Mouse (Mus musculus) brain, embryonic 14.5 days (tissue): ENCODE data around the gene Adh6a. TPM values are rescaled to one million over a fixed set of nuclear protein-coding genes. Genes with fewer than 3 reads are reported as not detected.
"Not testable (repeated sequence)": the region's sequence is repeated elsewhere in the genome, so short reads cannot be mapped to it uniquely, and the experiment has no call there.

ENCODE experiments used
- DNase-seq: peaks from one replicate; pipeline ENCODE4 v3.0.0-alpha.2; 2011; ENCODE audit warnings: low read depth
- CTCF ChIP-seq: fragments of 200-500 bp; IDR thresholded peaks from 2 replicates; pipeline ENCODE4 v1.5.1; 2012; ENCODE audit warnings: inconsistent platforms, mild to moderate bottlenecking, moderate library complexity, borderline replicate concordance; ENCODE audit not compliant: insufficient read depth, insufficient read length; ENCODE audit errors: extremely low read depth
- POLR2A ChIP-seq: fragments of 200-500 bp; IDR thresholded peaks from 2 replicates; pipeline ENCODE4 v1.6.1; 2012; ENCODE audit warnings: mild to moderate bottlenecking, inconsistent platforms, borderline replicate concordance; ENCODE audit not compliant: poor library complexity, insufficient read depth, insufficient read length, severe bottlenecking; ENCODE audit errors: extremely low read depth
- polyA plus RNA-seq: library from polyadenylated mRNA; depleted of rRNA; stranded (reverse); fragments of >200 nt; gene quantifications from 2 replicates; pipeline ENCODE4 v1.2.3, GENCODE M21; 2012; rRNA removed

Adh6a gene
- polyA plus RNA-seq, 1 experiment = not detected

GRCm38 (mm10) chr3:138336104-138336754 is 23.1 kb downstream of the Adh6a start:
- no peak for TF ChIP-seq POLR2A
- no peak for TF ChIP-seq CTCF
- no peak for DNase-seq

- TF ChIP-seq CTCF (no peak), POLR2A (no peak)
- DNase-seq = no peak
Measured at GRCm38 (mm10) chr3:138341471-138341870, 28.4 kb downstream of the Adh6a start, which contains the start of gene Adh6b. Gene Adh6b (plus strand): TSS chr3:138341775.

- no peak for TF ChIP-seq POLR2A
- DNase-seq = peak; percentile 9
Measured at GRCm38 (mm10) chr3:138347041-138347440, 34.0 kb downstream of the Adh6a start.

- TF ChIP-seq POLR2A (no peak), CTCF (no peak)
Measured at GRCm38 (mm10) chr3:138352012-138352809, 39.1 kb downstream of the Adh6a start.

GRCm38 (mm10) chr3:138358856-138359255 is 45.8 kb downstream of the Adh6a start:
- no peak for DNase-seq
- TF ChIP-seq POLR2A = no peak
- no peak for TF ChIP-seq CTCF

More at GRCm38 (mm10) chr3:138352012-138352809, 39.1 kb downstream of the Adh6a start:
- no peak for DNase-seq

GRCm38 (mm10) chr3:138360721-138361120 is 47.6 kb downstream of the Adh6a start:
- TF ChIP-seq POLR2A = no peak
- TF ChIP-seq CTCF = no peak
- no peak for DNase-seq

GRCm38 (mm10) chr3:138362920-138363319 is 49.8 kb downstream of the Adh6a start:
- no peak for DNase-seq

GRCm38 (mm10) chr3:138366181-138366580 is 53.1 kb downstream of the Adh6a start:
- DNase-seq = no peak
- TF ChIP-seq CTCF (no peak), POLR2A (no peak)

More at GRCm38 (mm10) chr3:138362920-138363319, 49.8 kb downstream of the Adh6a start:
- TF ChIP-seq POLR2A (no peak), CTCF (no peak)

- DNase-seq = no peak
- TF ChIP-seq CTCF (no peak), POLR2A (no peak)
Measured at GRCm38 (mm10) chr3:138369546-138369945, 56.5 kb downstream of the Adh6a start.

GRCm38 (mm10) chr3:138370289-138370688 is 57.2 kb downstream of the Adh6a start:
- not testable (repeated sequence) for DNase-seq

- DNase-seq = no peak
- TF ChIP-seq CTCF (no peak), POLR2A (no peak)
Measured at GRCm38 (mm10) chr3:138373920-138374319, 60.8 kb downstream of the Adh6a start.

- TF ChIP-seq CTCF (no peak), POLR2A (no peak)
- no peak for DNase-seq
Measured at GRCm38 (mm10) chr3:138375148-138375547, 62.1 kb downstream of the Adh6a start.

Other genes with a start within 250 kb of the Adh6a start
- 0.08 and 0.12 TPM in 2 replicates for gene 1110002E22Rik, start 248.2 kb upstream of the Adh6a start, polyA plus RNA-seq
- gene Gm5105, start 245.9 kb upstream of the Adh6a start, polyA plus RNA-seq = 0.04 TPM in 1 of 2 replicates, not detected in the other
- gene Trmt10a, start 169.8 kb upstream of the Adh6a start, polyA plus RNA-seq = 6.6 and 7.3 TPM in 2 replicates
- gene Mttp, start 168.3 kb upstream of the Adh6a start, polyA plus RNA-seq = 4.7 and 4.9 TPM in 2 replicates
- gene 4930579F01Rik, start 119.5 kb upstream of the Adh6a start, polyA plus RNA-seq = not detected in 2 replicates
- 0.49 and 0.68 TPM in 2 replicates for gene Adh7, start 95.5 kb upstream of the Adh6a start, polyA plus RNA-seq
- 0.55 and 1.5 TPM in 2 replicates for gene Adh1, start 52.3 kb upstream of the Adh6a start, polyA plus RNA-seq
- gene Adh6b, start 28.5 kb downstream of the Adh6a start, polyA plus RNA-seq = 0.15 and 0.27 TPM in 2 replicates
- gene Adh4, start 102.2 kb downstream of the Adh6a start, polyA plus RNA-seq = not detected in 2 replicates
- gene Adh5, start 129.8 kb downstream of the Adh6a start, polyA plus RNA-seq = 120 and 141 TPM in 2 replicates
- gene Metap1, start 176.2 kb downstream of the Adh6a start, polyA plus RNA-seq = 53.3 and 54.5 TPM in 2 replicates
- 204 and 215 TPM in 2 replicates for gene Eif4e, start 212.9 kb downstream of the Adh6a start, polyA plus RNA-seq